Mouse (Mus musculus) E14TG2a.4 (cell line): Measurements from ENCODE around the gene Slc37a2.

Source experiments
- CTCF ChIP-seq: conservative IDR thresholded peaks from 2 replicates; pipeline ENCODE4 v1.5.1; 2014; ENCODE audit warnings: low read length
- NANOG ChIP-seq: IDR thresholded peaks from 2 replicates; pipeline ENCODE4 v1.6.1; 2014; ENCODE audit warnings: borderline replicate concordance, low read length, mixed read lengths

GRCm38 (mm10) chr9:37247429-37247828 lies 8.1 kb downstream of the Slc37a2 start:
- TF ChIP-seq CTCF (no peak), NANOG (no peak)
